12 mouse cellular contexts compared by ENCODE assay signal in genomic region chr1:105362701-105363100, GRCm38 (mm10). TPM values are rescaled to one million over a fixed set of nuclear protein-coding genes. Genes with fewer than 3 reads are reported as not detected.
A peak's percentile ranks its signal among the peaks of the same experiment; 100 is the strongest.
DNase-seq lines count a peak whose midpoint lies in the region; ATAC-seq and TF ChIP-seq lines count a peak whose summit lies in the region.
"Had no signal": no experiment of that assay in that cellular context is flagged by ENCODE, and none has a peak within 500 bp of the region (broad histone marks: within the 10 kb centered on the region; RNA-seq: fewer than 3 reads in every experiment).

No protein-coding gene starts in this region.

- no peaks in the 10 kb centered on the region for H3K79me2 ChIP-seq in C2C12 (ENCODE audit: control insufficient read depth, insufficient read depth)

- no peaks in the 10 kb centered on the region for H3K27me3 ChIP-seq in C2C12 (ENCODE audit: control insufficient read depth, insufficient read depth, insufficient read length)
- no peaks in the 10 kb centered on the region for H3K27me3 ChIP-seq in G1E (ENCODE audit: insufficient read depth, low read length)
- H3K27me3 ChIP-seq in neural tube, embryonic 15.5 days (replicated peaks): no peaks in the 10 kb centered on the region

- no peak for ATAC-seq in G1E (ENCODE audit: extremely low read depth, insufficient number of reproducible peaks, low FRiP score, poor library complexity, severe bottlenecking)
- ATAC-seq in neural tube, embryonic 15.5 days (ENCODE audit: low FRiP score): no peak

- TF ChIP-seq CTCF in C2C12 (IDR thresholded peaks at IDR 0.05; ENCODE audit: control insufficient read depth, insufficient read depth, insufficient read length) (peak; percentile 8), G1E (IDR thresholded peaks at IDR 0.05; ENCODE audit: low read depth, low read length) (peak; percentile 11; the same call in 1 of the 2 replicates)

- H3K4me3 ChIP-seq in C2C12 (ENCODE audit: insufficient read depth, poor library complexity, severe bottlenecking) (no peak overlapping the region), G1E (ENCODE audit: low read depth, low read length) (no peak overlapping the region)
- H3K4me3 ChIP-seq in neural tube, embryonic 15.5 days (replicated peaks): no peak overlapping the region
- H3K4me3 ChIP-seq: heart, embryonic 13.5 days; liver, embryonic 15.5 days had no signal

- no peak overlapping the region for H3K9ac ChIP-seq in neural tube, embryonic 15.5 days (replicated peaks)
- H3K9ac ChIP-seq: heart, embryonic 13.5 days; liver, embryonic 15.5 days had no signal

- H3K36me3 ChIP-seq in C2C12 (ENCODE audit: control insufficient read depth, insufficient read depth) (no peaks in the 10 kb centered on the region), G1E (replicated peaks) (no peaks in the 10 kb centered on the region)
- no peaks in the 10 kb centered on the region for H3K36me3 ChIP-seq in neural tube, embryonic 15.5 days
- H3K36me3 ChIP-seq: heart, embryonic 13.5 days; liver, embryonic 15.5 days had no signal

- no peak overlapping the region for H3K4me2 ChIP-seq in neural tube, embryonic 15.5 days
- H3K4me2 ChIP-seq: heart, embryonic 13.5 days; liver, embryonic 15.5 days had no signal

- H3ac ChIP-seq in C2C12 (ENCODE audit: control insufficient read depth, insufficient read length, low read depth): no peak overlapping the region

- DNase-seq in kidney, adult 9 months: peak; percentile 37
- no peak for DNase-seq in kidney, postnatal 10 days
- no peak for DNase-seq in G1E (ENCODE audit: low spot score)
- DNase-seq in induced T-regulatory cell, adult 2 months (ENCODE audit: low read depth): peak; percentile 53
- no peak for DNase-seq in layer of hippocampus, postnatal 10 days (ENCODE audit: low spot score in 2 of 2)
- no peak for DNase-seq in urinary bladder, postnatal 4 days (ENCODE audit: low spot score in 2 of 2)
- DNase-seq: adrenal gland, postnatal 25 days; thymus, adult 18-20 months had no signal

- no peaks in the 10 kb centered on the region for H3K4me1 ChIP-seq in G1E (ENCODE audit: insufficient read depth, low read depth, low read length)
- H3K4me1 ChIP-seq in neural tube, embryonic 15.5 days: peaks cover 5% of the 10 kb centered on the region; the same call in 1 of the 2 replicates
- H3K4me1 ChIP-seq: heart, embryonic 13.5 days; liver, embryonic 15.5 days had no signal

- H3K79me3 ChIP-seq in C2C12 (ENCODE audit: low read depth): no peaks in the 10 kb centered on the region

- H3K27ac ChIP-seq in neural tube, embryonic 15.5 days (replicated peaks): no peak overlapping the region
- H3K27ac ChIP-seq: heart, embryonic 13.5 days; liver, embryonic 15.5 days had no signal

- H3K9me3 ChIP-seq in G1E (replicated peaks): peaks cover 14% of the 10 kb centered on the region
- no peaks in the 10 kb centered on the region for H3K9me3 ChIP-seq in neural tube, embryonic 15.5 days (replicated peaks)
- H3K9me3 ChIP-seq: heart, embryonic 13.5 days; liver, embryonic 15.5 days had no signal

TF ChIP-seq in C2C12, 6 proteins besides CTCF, POLR2A, EP300 and RAD21:
- TF ChIP-seq MYOG (IDR thresholded peaks at IDR 0.05; ENCODE audit: control insufficient read depth, extremely low read depth, insufficient read length): no peak
- no peak for TF ChIP-seq MYOD1 (IDR thresholded peaks at IDR 0.05; ENCODE audit: control insufficient read depth, insufficient read length, low read depth)
- TF ChIP-seq CEBPB (IDR thresholded peaks at IDR 0.05; ENCODE audit: low read depth): no peak
- TF ChIP-seq FOSL1 (IDR thresholded peaks at IDR 0.05; ENCODE audit: insufficient read depth, low read length, poor library complexity, severe bottlenecking): no peak
- no peak for TF ChIP-seq USF1 (IDR thresholded peaks at IDR 0.05; ENCODE audit: low read depth)
- no peak for TF ChIP-seq MAX (IDR thresholded peaks at IDR 0.05)

RNA-seq across cellular contexts. Expression of gene Rnf152, which starts 6.2 kb away (rescaled TPM):
- not detected for polyA plus RNA-seq in C2C12 (2012; fragmentation: generic; extraction: Trizol)
- total RNA-seq in G1E (2014; fragmentation: Nextera tagmentation): not detected in 2 replicates
- total RNA-seq in G1E (2017): 0.06 and 0.11 TPM in 2 replicates
- polyA plus RNA-seq in G1E (2012): not detected in 2 replicates
- 20.4 and 24.1 TPM in 2 replicates for polyA plus RNA-seq in neural tube, embryonic 15.5 days (2015; fragmentation: Nextera tagmentation; extraction: Ambion mirVana)
- total RNA-seq in layer of hippocampus, postnatal 10 days (2021): 10 to 100 TPM in 1 of 2 experiments, 1 to 10 TPM in 1; 9.4 to 10.9 TPM

Comparison
In these comparisons a context has a peak if more than half of its experiments do, and no peak if none do; other contexts are left out.
1. DNase-seq: peak in kidney, adult 9 months (single experiment) and induced T-regulatory cell, adult 2 months (single experiment); none in kidney, postnatal 10 days (single experiment), G1E (single experiment), layer of hippocampus, postnatal 10 days (0 of 2) and urinary bladder, postnatal 4 days (0 of 2).
2. RNA of gene Rnf152, which starts 6.2 kb away (polyA plus RNA-seq): 20.4 to 24.1 TPM in neural tube, embryonic 15.5 days; not detected in C2C12 (single experiment) and not detected in G1E; every median in the first group is over 10 times any median in the second.